Mouse (Mus musculus): ENCODE measurements at regions not wholly inside any gene's neighbourhood (a gene's known extent, or its start where the extent isn't known, plus 50 kb on each side); places are given as distances from the start of the nearest gene placed in this dataset.

DNA sequence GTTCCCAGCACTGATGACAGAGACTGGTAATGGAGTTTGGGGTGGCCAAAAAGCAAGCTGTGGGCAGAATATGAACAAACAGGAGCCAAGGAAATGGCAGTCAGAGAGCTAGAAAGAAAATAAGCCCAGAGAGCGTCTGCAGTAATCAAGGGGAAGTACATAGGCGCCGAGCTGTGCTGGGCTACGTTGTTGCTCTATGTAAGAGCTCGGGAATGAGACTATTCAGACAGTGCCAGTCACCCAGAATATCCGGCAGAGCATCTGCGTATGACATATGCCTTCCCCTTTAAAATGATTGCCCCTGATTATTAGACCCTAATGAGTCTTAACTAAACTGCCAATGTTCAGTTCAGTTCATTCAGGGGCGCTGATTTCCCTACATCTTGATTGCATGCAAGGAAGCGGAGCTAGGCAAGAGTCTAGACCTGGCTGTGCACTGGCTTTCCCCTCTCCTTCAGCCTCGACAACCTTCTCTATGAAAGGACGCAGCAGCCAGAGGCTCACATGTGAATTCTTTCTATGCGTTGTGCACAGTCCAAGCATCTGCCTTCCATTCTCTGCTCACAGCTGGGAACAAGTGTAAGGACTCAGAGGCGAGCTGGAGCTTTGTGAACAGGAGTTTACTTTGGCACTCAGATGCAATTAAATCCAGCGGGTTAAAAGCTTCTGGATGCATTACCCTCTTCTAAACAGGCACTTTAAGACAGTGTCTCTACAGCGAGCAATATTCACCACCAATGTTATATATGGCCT is 125.7 kb upstream of the Gdf10 start:
- DNase-seq (ENCODE audit: low spot score) = no peak

DNA sequence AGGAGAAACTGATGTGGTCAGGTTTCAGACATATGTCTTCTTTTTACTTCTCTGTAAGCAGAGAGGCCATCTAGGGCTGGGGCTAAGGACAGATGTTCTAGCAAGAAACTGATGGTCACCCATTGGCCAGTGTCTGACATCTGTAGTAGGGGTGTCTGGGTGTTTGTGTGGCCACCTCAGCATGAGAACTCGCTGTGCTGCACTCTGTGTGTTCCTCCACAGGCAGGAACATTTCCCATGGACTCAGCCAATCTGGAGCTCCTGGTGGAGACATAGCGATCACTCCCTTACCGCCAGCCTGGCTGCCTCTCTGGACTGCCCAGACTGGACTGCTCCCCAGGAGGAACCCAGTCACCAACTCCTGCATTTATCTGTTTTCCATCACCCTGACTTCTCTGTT is 119.1 kb upstream of the Gdf10 start:
- DNase-seq (ENCODE audit: low spot score) = no peak

DNA sequence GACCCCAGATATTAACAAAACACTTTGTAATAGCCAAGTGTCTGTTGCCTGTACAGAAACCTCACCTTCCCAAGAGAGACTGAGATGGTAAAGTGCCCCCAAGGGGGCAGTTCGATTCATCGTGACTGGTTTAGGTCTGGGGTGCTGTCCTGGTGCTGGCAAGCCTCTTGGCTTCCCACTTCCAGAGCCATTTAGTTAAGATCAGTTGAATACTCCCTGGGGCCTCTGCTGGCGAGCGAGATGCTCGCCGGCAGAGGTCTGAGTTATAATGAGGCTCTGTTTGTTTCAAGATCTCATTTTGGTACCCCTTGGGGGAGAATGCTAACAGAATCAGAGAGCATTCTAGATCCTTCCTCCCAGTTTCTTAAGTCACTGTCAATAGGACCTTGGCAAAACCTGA is 118.7 kb upstream of the Gdf10 start:
- DNase-seq (ENCODE audit: low spot score) = no peak

DNA sequence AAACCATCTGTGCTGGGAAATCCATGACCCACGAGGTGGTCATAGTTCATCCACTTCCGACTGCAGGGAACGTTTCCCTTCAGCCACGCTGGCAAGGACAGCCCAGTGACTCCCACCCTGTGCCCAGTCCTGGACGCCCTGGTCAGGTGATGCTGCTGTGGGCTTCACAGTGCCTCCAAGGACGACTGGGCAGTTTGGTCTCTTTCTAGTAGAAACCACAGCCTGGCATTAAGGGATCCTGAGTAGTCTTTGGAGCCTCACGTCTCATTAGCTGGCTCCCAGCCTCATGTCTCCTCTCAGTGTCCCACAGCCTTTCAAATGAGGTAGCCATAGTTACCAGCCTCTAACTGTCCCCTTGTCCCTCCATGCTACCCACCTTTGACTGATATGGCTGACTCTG is 116.2 kb upstream of the Gdf10 start:
- DNase-seq (ENCODE audit: low spot score) = no peak

DNA sequence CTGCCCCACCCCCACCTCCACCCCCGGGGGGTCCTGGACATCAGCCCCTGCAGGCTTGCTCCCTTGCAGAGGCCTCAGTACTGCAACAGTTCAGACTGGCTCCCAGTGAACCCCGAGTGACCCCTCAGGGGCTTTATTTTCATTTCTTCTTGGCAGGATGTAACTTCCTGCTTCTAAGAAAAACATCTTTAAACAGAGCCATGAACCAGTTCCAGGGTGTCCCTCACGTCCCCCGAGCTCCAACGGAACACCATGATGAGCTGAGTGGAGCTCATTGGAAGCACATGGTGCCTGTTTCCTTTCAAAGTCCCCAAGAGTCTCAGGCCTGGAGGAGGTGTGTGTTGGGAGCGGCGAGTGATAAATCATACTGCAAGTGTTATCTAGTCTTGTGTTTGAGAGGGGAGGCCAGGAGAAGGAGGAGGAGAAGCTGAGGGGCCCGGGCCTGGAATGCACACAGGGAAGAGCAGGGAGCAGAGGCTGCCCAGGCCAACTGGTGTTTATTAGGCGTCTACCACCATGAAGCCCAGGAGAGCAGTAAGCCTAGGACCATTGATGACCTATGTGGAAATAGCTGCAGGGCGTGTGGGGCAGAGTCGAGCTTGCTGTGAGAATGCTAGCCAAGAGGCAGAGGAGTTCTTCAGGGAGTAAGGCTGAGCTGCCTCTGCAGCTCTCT is 114.7 kb upstream of the Gdf10 start:
- DNase-seq (ENCODE audit: low spot score) = no peak

DNA sequence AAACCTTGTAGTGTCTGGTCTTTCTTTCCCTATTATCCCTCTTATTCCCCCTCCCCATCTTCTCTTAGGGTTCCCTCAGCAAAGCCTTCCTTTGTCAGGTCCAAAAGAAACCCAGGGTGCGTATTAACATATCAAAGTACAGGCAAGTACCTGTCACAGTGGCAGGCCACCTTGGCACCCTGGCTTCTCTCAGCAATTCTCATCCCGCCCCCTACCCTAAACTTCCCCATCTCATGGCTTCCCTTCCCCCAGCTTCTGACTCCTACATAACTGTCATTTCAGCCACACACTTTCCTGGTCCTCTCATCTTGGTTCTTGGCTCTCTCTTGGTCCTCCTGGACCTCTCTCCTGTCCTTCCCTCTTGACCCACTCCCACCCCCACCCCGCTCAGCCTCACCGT is 112.8 kb upstream of the Gdf10 start:
- no peak for DNase-seq (ENCODE audit: low spot score)

DNA sequence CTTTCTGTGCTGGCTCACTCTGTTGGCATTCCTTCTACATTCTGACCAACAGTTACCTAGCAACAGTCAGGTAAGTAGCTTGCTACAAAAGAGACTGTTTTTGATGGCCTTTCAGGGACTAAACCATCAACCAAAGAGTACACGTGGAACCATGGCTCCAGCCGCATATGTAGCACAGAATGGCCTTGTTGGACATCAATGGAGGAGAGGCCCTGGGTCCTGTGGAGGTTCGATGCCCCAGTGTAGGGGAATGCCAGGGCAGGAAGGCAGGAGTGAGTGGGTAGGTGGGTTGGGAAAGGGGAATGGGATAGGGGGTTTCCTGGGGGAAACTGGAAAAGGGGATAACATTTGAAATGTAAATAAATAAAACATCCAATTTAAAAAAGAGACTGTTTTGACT is 112.1 kb upstream of the Gdf10 start:
- no peak for DNase-seq (ENCODE audit: low spot score)

DNA sequence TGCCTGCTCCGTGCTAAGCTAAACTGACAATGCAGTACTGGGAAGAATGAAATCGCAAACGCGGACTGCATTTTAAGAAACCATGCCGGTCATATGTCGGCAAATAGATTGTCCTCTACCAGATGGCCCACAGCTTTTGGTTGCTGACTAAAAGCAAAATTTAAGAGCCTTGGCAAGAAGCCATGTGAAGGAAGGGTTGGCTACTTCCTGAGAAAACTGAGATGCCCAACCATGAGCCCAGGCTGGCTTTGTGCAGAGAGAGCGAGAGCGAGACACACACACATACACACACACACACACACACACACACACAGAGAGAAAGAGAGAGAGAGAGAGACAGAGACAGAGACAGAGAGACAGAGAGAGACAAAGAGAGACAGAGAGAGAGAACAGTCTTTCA is 111.1 kb upstream of the Gdf10 start:
- no peak for DNase-seq (ENCODE audit: low spot score)

DNA sequence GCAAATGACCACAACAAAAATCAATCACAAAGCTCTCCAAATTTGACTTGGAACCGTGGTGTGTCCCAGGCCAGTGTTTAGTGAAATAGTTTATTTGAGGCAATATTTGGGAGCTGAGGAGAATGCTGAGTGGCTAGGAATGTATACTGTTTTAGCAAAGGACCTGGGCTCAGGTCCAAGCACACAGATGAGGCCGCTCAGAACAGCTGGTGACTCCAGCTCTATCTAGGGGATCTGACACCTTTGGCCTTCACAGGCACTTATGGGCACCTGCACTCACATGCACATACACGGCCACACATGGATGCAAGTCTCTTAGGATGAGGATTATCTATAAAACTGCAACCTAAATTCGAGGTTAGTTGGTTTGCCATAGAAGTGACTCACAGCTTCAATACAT is 110.6 kb upstream of the Gdf10 start:
- no peak for DNase-seq (ENCODE audit: low spot score)

DNA sequence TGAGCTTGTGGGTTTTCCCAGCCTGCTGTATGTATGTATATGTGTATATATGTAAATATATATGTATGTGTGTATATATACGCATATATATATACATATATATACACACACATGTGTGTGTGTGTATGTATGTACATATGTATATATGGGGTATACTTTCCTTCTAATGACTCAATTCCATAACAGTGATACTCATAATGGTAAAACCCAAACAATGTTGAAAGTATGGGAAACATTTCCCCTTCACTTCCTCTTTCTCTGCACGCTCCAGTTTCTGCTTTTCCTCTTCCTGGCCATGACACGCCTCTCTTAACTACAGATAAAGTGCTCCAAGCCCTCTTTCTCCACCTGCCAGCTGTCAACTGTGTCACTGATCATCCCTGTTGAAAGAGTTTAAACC is 110.1 kb upstream of the Gdf10 start:
- no peak for DNase-seq (ENCODE audit: low spot score)

DNA sequence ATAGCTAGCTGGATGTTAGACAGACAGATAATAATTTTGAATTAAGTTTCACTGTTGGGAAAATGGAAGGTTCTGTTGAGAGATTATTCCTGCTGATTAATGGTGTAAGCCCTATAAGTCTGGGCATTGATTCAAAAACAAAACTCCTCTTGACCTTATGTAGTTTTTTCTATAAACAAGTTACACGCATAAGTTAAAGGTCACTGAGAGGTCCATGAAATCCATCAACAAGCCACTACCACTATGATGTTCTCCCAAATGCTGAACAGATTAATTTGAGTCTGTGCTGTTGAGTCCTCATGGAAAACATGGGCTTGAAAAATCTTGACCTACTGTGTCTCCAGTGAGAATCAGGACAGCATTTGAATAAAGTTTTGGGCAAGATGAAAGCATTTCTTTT is 109.3 kb upstream of the Gdf10 start:
- DNase-seq (ENCODE audit: low spot score) = no peak

DNA sequence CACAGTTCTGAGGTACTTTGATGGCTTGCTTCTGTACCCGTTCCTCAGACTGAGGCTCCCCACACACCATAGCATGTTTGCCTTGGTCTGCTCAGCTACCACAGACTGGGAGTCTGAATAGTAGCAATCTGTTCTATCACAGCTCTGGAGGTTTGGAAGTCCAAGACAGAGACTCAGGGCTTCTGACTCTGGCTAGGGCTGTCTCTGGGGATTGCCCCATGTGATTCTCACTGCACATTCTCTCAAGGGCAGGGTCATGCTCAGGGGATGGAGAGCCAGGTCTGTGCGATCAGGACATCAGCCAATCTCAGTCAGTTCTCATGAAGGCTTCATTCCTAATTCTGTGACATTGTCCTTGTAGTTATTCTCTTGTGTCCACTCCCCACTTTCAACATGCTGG is 108.8 kb upstream of the Gdf10 start:
- no peak for DNase-seq (ENCODE audit: low spot score)

DNA sequence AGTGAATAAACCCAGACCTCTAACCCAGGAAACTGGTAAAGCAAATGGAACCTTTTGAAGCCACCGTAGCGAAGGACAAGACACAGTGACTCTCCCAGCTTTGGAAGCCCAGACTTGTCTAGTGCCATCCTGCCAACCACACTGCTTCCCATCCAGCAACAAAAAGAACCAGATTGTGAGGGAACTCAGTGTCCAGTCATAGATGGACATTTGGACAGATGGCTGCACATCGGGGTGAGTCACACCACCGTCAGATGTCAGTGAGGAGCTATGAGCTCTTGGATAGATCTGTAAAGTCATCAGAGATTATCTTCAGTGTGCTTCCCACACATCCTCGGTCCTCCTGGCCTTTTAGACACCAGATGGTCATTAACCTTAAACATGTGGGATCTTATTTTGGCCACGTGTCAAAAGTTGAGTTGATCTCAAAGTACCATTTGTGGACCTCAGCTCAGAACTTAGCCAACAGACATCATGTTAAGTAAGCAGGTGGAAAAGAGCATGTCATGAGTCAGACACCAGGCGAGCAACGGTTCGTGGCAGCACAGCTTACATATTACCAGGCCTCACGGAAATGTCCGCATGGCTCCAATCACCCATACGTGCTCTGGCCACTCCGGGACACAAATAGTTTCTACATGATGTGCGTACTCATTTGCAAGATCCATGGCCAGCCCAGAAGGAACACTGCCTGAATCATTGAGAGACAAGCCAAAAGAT is 102.7 kb upstream of the Gdf10 start:
- DNase-seq (ENCODE audit: low spot score) = no peak

DNA sequence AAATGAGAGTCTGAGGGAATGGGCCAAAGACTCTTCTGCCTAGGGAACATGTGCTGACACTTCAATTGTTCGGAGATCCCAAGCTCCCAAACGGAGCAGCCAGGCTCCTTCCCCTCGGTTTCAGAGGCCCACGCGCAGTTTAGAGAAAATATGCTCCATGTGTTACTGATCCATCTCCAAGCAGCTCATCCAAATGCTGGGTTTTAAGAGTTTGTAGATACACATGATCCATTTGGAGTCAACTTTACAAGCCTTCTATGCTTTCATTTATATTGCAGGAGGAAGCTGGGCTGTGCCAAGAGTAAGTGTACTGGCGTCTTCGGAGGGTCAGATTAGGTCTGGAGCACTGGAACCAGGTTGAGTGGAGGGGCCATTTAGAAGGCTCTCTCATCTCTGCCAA is 102.0 kb upstream of the Gdf10 start:
- DNase-seq (ENCODE audit: low spot score) = no peak

DNA sequence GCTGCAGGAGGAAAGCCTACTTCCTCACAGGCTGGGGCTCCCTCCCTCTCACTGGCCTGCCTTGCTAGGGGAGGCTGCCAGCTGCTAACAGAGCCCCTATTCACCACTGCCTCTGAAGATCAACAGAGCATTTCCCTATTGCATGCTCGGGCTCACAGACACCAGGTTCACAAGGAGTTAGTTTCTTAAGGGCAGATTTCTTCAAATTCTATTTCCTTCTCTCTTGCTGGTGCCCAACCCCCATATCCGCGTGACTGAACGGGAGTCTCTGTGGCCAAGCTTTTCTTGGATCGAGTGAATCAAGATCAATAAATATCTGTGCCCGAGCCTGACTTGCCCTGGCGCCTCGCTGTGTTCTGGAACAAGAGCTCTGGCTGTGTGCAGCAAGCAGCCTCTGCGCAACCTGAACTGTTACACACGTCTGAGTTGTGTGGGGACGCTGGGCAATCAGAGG is 98.9 kb upstream of the Gdf10 start:
- DNase-seq (ENCODE audit: low spot score) = no peak

DNA sequence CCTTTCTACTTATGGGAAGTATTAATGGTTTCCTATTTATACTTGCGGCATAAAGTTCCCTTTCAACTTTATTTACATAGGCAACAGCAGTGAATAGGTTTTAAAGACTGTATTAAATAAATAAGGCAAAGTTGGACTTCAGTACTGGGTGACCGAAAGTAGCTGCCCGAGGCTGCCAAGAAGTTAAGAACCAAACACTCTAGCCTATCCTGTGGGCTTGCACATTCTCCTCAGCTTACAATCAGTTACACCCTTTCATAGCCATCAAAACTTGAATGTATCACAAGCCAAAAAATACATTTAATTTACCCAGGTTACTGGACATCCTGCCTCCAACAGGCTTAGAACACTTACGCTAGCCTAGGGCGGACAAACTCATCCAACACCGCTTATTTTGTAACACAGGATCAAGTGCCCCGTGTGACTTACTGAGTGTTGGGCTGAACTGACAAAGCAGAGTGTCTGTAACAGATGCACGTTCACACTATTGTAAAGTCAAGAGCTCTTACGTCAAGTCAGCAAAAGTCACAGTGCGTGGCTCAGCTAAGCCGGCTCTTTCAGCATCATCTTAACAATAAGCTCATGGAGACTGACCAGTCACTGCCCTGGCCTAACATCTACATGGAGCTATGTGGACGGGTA is 97.3 kb upstream of the Gdf10 start:
- no peak for DNase-seq (ENCODE audit: low spot score)

DNA sequence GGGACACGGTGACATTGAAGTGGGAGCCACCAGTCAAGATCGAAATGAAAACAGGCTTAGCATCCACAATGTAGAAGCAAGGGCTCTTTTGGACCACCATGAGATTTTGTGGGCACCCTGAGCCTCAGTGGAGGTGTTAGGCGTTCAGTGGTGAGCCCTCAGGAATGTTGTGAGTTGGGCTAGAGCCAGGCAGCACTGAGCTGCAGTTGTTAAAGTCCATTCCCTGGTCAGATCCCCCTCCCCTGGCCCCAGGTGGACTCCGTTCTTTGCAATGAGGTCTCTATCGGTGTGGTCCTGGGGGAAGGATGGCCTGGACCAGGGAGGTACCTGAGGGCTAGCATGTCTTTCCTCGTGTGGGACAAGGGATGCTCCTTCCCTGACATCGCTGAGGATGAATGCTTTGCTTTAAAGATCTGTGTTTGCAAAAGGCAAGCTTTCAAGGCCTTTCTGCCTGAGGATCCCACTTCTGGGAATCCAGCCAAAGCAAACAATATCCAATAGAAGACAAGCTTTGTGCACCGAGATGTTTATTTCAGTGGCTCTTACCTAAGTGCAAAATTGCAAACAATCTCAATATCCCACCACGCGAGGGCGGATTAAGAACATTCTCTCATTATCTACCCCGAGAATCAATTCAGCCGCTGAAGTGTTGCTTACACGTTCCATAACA is 90.6 kb upstream of the Gdf10 start:
- no peak for DNase-seq (ENCODE audit: low spot score)

DNA sequence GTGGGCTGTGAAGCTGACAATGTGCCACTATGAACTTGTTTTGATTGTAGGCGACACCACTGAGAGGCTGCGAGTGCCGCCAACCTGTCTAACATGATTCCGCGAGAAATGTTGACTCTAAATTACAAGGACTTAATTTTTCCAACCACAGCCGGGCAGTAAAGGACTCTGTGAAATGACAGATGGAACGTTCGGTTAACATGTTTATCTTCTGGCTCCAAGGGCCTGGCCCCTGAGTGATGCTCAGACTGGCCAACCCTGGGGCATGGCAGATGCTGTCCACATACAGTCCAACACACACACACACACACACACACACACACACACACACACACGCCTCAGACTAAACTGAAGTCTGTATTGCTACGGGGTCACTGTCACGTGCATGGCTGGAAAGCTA is 87.0 kb upstream of the Gdf10 start:
- DNase-seq (ENCODE audit: low spot score) = no peak

DNA sequence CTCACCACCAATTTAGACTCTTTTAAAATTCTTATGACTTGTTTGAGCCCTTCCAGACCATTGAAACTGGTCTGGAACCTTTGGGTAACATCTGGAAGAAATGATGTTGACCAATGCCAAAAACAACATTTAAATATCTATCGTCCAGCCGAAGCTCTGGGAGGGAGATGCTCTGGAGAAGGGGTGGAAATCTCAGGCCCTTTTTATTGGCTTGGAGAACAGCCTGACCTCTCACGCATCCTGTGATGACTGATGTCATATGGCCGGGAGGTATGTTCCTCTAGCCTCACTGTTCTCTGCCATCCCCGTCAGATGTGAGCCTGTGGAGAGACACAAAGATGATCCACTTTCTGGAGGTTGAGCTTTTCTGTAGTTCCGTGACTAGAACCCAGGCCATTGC is 81.6 kb upstream of the Gdf10 start:
- no peak for DNase-seq (ENCODE audit: low spot score)

DNA sequence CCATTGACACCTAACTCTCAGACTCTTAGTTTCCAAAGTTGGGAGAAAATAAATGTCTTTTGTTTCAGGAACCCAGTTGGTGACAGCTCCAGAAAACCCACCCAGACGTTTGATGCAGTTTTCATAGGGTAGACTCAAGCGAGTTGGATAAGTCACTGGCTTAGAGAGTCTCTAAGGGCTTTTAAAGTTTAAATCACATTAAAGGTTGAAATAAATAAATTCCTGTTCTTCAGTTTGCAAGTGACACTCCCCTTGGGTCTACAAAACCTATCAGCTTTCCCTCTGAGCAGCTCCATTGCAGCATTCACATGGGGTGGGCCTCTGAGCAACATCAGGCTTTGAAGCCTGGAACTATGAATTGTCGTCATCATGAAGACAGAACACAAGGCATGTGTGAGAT is 69.9 kb upstream of the Gdf10 start:
- no peak for DNase-seq (ENCODE audit: low spot score)

DNA sequence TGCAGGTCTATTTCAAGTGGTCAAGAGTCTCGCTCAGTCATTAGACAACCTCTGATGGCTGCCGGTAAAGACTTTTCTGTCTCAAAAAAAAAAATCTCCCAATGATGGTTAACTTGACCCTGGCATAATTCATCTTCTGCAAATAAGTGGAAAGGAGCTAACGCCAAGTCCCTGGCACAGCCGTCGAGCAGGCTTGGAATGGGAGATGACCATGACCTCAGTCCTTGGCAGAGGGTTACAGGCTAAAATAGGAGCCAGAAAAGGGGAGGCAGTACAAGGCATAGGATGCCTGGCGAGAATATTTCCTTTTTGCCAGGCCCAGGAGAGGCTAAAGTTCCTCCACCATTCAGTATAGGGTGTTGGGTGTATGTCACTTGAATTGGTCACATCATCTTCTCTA is 69.2 kb upstream of the Gdf10 start:
- peak; percentile 8 for DNase-seq (ENCODE audit: low spot score)

DNA sequence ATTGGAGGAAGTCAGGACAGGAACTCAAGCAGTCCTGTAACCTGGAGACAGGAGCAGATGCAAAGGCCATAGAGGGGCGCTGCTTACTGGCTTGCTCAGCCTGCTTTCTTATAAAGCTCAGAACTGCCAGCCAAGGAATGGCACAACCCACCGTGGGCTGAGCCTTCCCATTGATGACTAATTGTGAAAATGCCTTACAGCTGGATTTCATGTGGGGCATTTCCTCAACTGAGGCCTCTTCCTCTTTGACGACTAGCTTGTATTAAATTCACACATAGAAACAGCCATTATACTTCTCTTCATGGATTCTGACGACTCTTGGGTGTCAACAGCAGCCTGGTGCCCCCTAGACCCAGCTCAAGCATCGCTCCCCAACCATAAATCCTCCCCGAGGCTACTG is 66.4 kb upstream of the Gdf10 start:
- DNase-seq (ENCODE audit: low spot score) = no peak

Measured in adipocyte (in vitro differentiated cells).